In the genomic region with DNA sequence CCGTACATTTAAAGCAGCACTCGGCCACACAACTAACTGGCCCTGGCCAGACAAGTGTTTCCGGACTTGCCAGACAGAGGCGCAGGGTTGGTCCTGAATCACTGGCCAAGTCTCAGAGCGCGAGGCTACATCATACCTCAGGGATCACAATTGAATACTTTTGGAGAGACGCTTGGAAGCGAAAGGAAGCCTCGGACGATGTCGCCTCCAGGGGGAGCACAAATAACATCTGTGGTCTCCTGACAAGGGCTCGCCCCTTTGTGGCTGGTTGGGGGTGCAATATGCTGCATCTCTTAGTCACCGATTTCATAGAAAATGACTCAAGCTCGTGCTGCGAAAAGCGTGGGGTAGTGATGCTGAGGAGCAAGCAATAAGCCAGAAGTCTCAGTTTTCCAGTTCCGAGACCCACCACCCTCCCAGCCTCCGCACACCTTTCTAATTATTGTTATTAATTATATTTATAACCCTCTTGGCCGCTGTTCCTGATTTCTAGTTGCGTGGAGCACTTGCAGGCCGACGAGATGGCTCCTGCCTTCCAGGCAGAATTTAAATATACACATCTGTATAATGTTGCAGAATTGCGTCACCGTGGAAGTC, we compare ENCODE assay signal across 8 mouse cellular contexts. TPM values are rescaled to one million over a fixed set of nuclear protein-coding genes. Genes with fewer than 3 reads are reported as not detected.
DNase-seq lines count a peak whose midpoint lies in the region; ATAC-seq and TF ChIP-seq lines count a peak whose summit lies in the region.

No protein-coding gene starts in this region.

- intact Hi-C loops in left cerebral cortex, postnatal 4 days (cut with DNase I), result loop anchor here (10.0 kb wide), 1 partner anchor 82 kb away; no protein-coding TSS in a partner anchor

- 0 out of 2 replicates have a peak, but pooled peaks cover 3% of the 10 kb centered on the region for H3K4me1 ChIP-seq in intestine, postnatal 0 days (replicated peaks; ENCODE audit: control insufficient read depth, insufficient read depth, low read length)
- H3K4me1 ChIP-seq in midbrain, embryonic 11.5 days (ENCODE audit: control insufficient read depth, insufficient read depth, low read length), result peaks cover 16% of the 10 kb centered on the region

- peak overlapping the region; percentile 88 for H3K27ac ChIP-seq in intestine, postnatal 0 days (ENCODE audit: low read depth, low read length)
- H3K27ac ChIP-seq in midbrain, embryonic 11.5 days (ENCODE audit: low read depth, low read length), result peak overlapping the region; percentile 75

- peak; percentile 84 for TF ChIP-seq CTCF in intestine, postnatal 0 days (IDR thresholded peaks at IDR 0.05; ENCODE audit: low read depth)

- H3K9me3 ChIP-seq in intestine, postnatal 0 days (ENCODE audit: control insufficient read depth), result no peaks in the 10 kb centered on the region
- H3K9me3 ChIP-seq in midbrain, embryonic 11.5 days (ENCODE audit: control insufficient read depth, low read length), result no peaks in the 10 kb centered on the region

- H3K27me3 ChIP-seq in intestine, postnatal 0 days (replicated peaks; ENCODE audit: control insufficient read depth, insufficient read depth, low read length), result no peaks in the 10 kb centered on the region
- no peaks in the 10 kb centered on the region for H3K27me3 ChIP-seq in midbrain, embryonic 11.5 days (ENCODE audit: control insufficient read depth, insufficient read depth, low read length)

- H3K36me3 ChIP-seq in intestine, postnatal 0 days (ENCODE audit: control insufficient read depth, insufficient read depth), result no peaks in the 10 kb centered on the region
- no peaks in the 10 kb centered on the region for H3K36me3 ChIP-seq in midbrain, embryonic 11.5 days (ENCODE audit: control insufficient read depth, insufficient read depth, low read length)

- ATAC-seq in granulocyte monocyte progenitor cell, adult 5-6 weeks (replicated peaks; ENCODE audit: poor library complexity, severe bottlenecking), result peak; percentile 51
- ATAC-seq in intestine, postnatal 0 days, result peak; percentile 27; the same call in 1 of the 2 replicates
- ATAC-seq in midbrain, embryonic 11.5 days (ENCODE audit: low FRiP score), result peak; percentile 56
- no peak for ATAC-seq in erythroid progenitor cell, adult 5-6 weeks (replicated peaks; ENCODE audit: low FRiP score, poor library complexity, severe bottlenecking)

- DNase-seq in adrenal gland, adult 2 months, result peak; percentile 93
- DNase-seq in embryo, embryonic 11 days, result peak; percentile 92
- DNase-seq in left cerebral cortex, postnatal 4 days, result peak; percentile 88
- peak; percentile 98 for DNase-seq in midbrain, embryonic 11.5 days (ENCODE audit: low spot score, missing footprints)
- DNase-seq in skeletal muscle tissue, adult 2 months (ENCODE audit: low read depth, low spot score), result peak; percentile 90

- WGBS in intestine, postnatal 0 days, result under 1% methylated on average over 24 of the region's 24 CpGs
- under 1% methylated on average over 24 of the region's 24 CpGs for WGBS in midbrain, embryonic 11.5 days

- H3K4me3 ChIP-seq in intestine, postnatal 0 days (ENCODE audit: low read depth, low read length), result peak overlapping the region; percentile 75
- H3K4me3 ChIP-seq in midbrain, embryonic 11.5 days (ENCODE audit: low read depth, low read length), result peak overlapping the region; percentile 61

- H3K9ac ChIP-seq in intestine, postnatal 0 days (ENCODE audit: low read depth, low read length), result peak overlapping the region; percentile 81
- peak overlapping the region; percentile 88 for H3K9ac ChIP-seq in midbrain, embryonic 11.5 days (ENCODE audit: low read length)

- peak overlapping the region; percentile 96 for H3K4me2 ChIP-seq in intestine, postnatal 0 days (replicated peaks; ENCODE audit: low read depth)
- H3K4me2 ChIP-seq in midbrain, embryonic 11.5 days, result peak overlapping the region; percentile 86

RNA-seq across cellular contexts. Expression of gene Rhoq, which starts 0.5 kb away (rescaled TPM):
- total RNA-seq in adrenal gland, adult 2 months (2021), result 100 to 1,000 TPM; 100 to 101 TPM
- polyA plus RNA-seq in adrenal gland, adult 2 months (2012; rRNA removed), result 34.9 and 42.3 TPM in 2 replicates
- total RNA-seq in granulocyte monocyte progenitor cell, adult 5-6 weeks (2014; fragmentation: Nextera tagmentation), result 2.8 and 5.4 TPM in 2 replicates
- 2.0 and 3.1 TPM in 2 replicates for total RNA-seq in granulocyte monocyte progenitor cell, adult 5-6 weeks (2017)
- polyA plus RNA-seq in intestine, postnatal 0 days (2015; fragmentation: Nextera tagmentation; extraction: Ambion mirVana), result 7.3 and 7.6 TPM in 2 replicates
- 10 to 100 TPM; 26.3 to 30.1 TPM for total RNA-seq in left cerebral cortex, postnatal 4 days (2021)
- polyA plus RNA-seq in midbrain, embryonic 11.5 days (2014; fragmentation: Nextera tagmentation; extraction: Ambion mirVana), result 11.8 and 12.3 TPM in 2 replicates
- total RNA-seq in erythroid progenitor cell, adult 5-6 weeks (2015; ENCODE audit: low replicate concordance), result 4.7 and 10.9 TPM in 2 replicates
- 2.9 and 4.0 TPM in 2 replicates for total RNA-seq in erythroid progenitor cell, adult 5-6 weeks (2017; ENCODE audit: low replicate concordance)

RNA-seq across cellular contexts. Expression of gene Atp6v1e2, which starts 14.7 kb away (rescaled TPM):
- not detected for total RNA-seq in adrenal gland, adult 2 months (2021)
- not detected in 2 replicates for polyA plus RNA-seq in adrenal gland, adult 2 months (2012; rRNA removed)
- not detected in 2 replicates for total RNA-seq in granulocyte monocyte progenitor cell, adult 5-6 weeks (2014; fragmentation: Nextera tagmentation)
- total RNA-seq in granulocyte monocyte progenitor cell, adult 5-6 weeks (2017), result not detected in 2 replicates
- not detected in 2 replicates for polyA plus RNA-seq in intestine, postnatal 0 days (2015; fragmentation: Nextera tagmentation; extraction: Ambion mirVana)
- total RNA-seq in left cerebral cortex, postnatal 4 days (2021), result not detected
- 0.14 TPM in 1 of 2 replicates, not detected in the other for polyA plus RNA-seq in midbrain, embryonic 11.5 days (2014; fragmentation: Nextera tagmentation; extraction: Ambion mirVana)
- total RNA-seq in erythroid progenitor cell, adult 5-6 weeks (2015; ENCODE audit: low replicate concordance), result not detected in 2 replicates
- total RNA-seq in erythroid progenitor cell, adult 5-6 weeks (2017; ENCODE audit: low replicate concordance), result not detected in 2 replicates

RNA-seq across cellular contexts. Expression of gene Tmem247, which starts 45.2 kb away (rescaled TPM):
- not detected for total RNA-seq in adrenal gland, adult 2 months (2021)
- not detected in 2 replicates for polyA plus RNA-seq in adrenal gland, adult 2 months (2012; rRNA removed)
- not detected in 2 replicates for total RNA-seq in granulocyte monocyte progenitor cell, adult 5-6 weeks (2014; fragmentation: Nextera tagmentation)
- total RNA-seq in granulocyte monocyte progenitor cell, adult 5-6 weeks (2017), result not detected in 2 replicates
- not detected in 2 replicates for polyA plus RNA-seq in intestine, postnatal 0 days (2015; fragmentation: Nextera tagmentation; extraction: Ambion mirVana)
- not detected for total RNA-seq in left cerebral cortex, postnatal 4 days (2021)
- polyA plus RNA-seq in midbrain, embryonic 11.5 days (2014; fragmentation: Nextera tagmentation; extraction: Ambion mirVana), result not detected in 2 replicates
- not detected in 2 replicates for total RNA-seq in erythroid progenitor cell, adult 5-6 weeks (2015; ENCODE audit: low replicate concordance)
- total RNA-seq in erythroid progenitor cell, adult 5-6 weeks (2017; ENCODE audit: low replicate concordance), result not detected in 2 replicates
